Mouse (Mus musculus) gastrocnemius, adult 2 months (tissue): Measurements from ENCODE around the gene Ackr2. TPM values are rescaled to one million over a fixed set of nuclear protein-coding genes. Genes with fewer than 3 reads are reported as not detected.

Source experiments
- DNase-seq: peaks from one replicate; pipeline ENCODE4 v3.0.0; 2022
- H3K27ac ChIP-seq: fragments of 200-600 bp; 2 replicates; pipeline ENCODE4 v1.8.1; 2022; ENCODE audit warnings: mild to moderate bottlenecking
- H3K4me3 ChIP-seq: fragments of 200-600 bp; 2 replicates; pipeline ENCODE4 v1.8.1; 2022; ENCODE audit warnings: mild to moderate bottlenecking, moderate library complexity
- CTCF ChIP-seq: fragments of 200-600 bp; IDR thresholded peaks from 2 replicates; pipeline ENCODE4 v1.8.1; 2022; ENCODE audit warnings: antibody characterized with exemption, mild to moderate bottlenecking, moderate library complexity
- intact Hi-C: fragments of 180-260 bp; cut with DNase I; formaldehyde crosslinking; loops from one replicate; pipeline ENCODE4 v1.15.1; 2025
- total RNA-seq, 2 experiments: library from RNA; stranded (reverse); gene quantifications; 2 replicates each; pipeline ENCODE4 v1.2.3; 2021

The Ackr2 gene
- total RNA-seq, 2 experiments from 2014 or later: 1.2 to 3.6 TPM

DNA sequence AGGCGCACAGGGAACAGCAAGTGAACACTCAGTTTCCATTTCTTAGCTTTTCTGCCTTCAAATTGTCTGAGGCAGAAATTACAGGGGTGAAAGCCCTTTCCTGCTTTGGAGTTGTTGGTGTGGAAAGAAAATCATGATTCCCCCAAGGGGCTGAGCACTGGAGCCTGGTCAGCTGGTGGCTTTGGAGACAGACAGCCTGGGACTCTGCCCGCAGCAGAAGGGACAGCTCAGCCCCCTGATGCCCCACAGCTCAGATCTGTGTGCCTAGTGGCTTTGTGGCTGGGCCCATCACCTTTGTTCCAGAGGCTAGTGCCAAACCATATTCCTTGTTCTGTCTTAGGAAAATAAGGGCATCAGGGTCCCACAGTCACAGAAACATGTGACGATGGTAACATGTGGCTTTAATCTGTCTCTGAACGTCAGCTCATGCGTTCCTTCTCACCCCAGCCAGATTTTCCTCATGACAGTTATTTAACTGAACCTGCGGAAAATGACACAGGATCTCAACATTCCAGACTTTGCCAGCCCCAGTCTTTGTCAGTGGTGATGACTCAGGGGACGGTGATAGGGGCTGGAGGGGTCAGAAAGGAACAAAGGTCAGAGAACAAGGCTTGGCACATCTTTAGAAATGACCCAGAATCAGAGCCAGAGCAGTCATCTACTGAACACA lies 61.9 kb downstream of the Ackr2 start:
- DNase-seq: no peak
- Histone ChIP-seq H3K27ac (peak overlapping the region; percentile 73), H3K4me3 (no peak overlapping the region)
- intact Hi-C loops: no loop called here
- no peak for TF ChIP-seq CTCF

Other genes with a start within 250 kb of the Ackr2 start
- 1 to 10 TPM; 2.6 to 4.8 TPM for gene Sec22c, start 192.9 kb upstream of the Ackr2 start, total RNA-seq
- gene Ss18l2, start 188.0 kb upstream of the Ackr2 start, total RNA-seq: 100 to 1,000 TPM; 108 to 137 TPM
- gene Nktr, start 179.2 kb upstream of the Ackr2 start, total RNA-seq: 10 to 100 TPM; 41.3 to 42.6 TPM
- gene Zfp651, start 139.0 kb upstream of the Ackr2 start, total RNA-seq: 100 to 1,000 TPM; 127 to 157 TPM
- 100 to 1,000 TPM; 103 to 120 TPM for gene Klhl40, start 120.7 kb upstream of the Ackr2 start, total RNA-seq
- 100 to 1,000 TPM; 151 to 153 TPM for gene Hhatl, start 105.8 kb upstream of the Ackr2 start, total RNA-seq
- gene Ccdc13, start 58.9 kb upstream of the Ackr2 start, total RNA-seq: under 1 TPM in 1 of 2 experiments, not detected in 1; 0.23 TPM
- gene Higd1a, start 40.0 kb upstream of the Ackr2 start, total RNA-seq: 100 to 1,000 TPM in 1 of 2 experiments, 10 to 100 TPM in 1; 89.1 to 111 TPM
- not detected for gene Cyp8b1, start 17.9 kb downstream of the Ackr2 start, total RNA-seq
- gene Fam198a, start 52.6 kb downstream of the Ackr2 start, total RNA-seq: 1 to 10 TPM in 1 of 2 experiments, under 1 TPM in 1; 0.97 to 1.6 TPM
- 10 to 100 TPM; 14.9 to 16.7 TPM for gene Pomgnt2, start 98.8 kb downstream of the Ackr2 start, total RNA-seq
- 10 to 100 TPM; 55.2 to 80.0 TPM for gene Snrk, start 218.9 kb downstream of the Ackr2 start, total RNA-seq